Mouse (Mus musculus) heart, postnatal 14 days (tissue): Measurements from ENCODE around the gene Tmem230. TPM values are rescaled to one million over a fixed set of nuclear protein-coding genes. Genes with fewer than 3 reads are reported as not detected.

Experiments
- total RNA-seq, 2 experiments: library from RNA; stranded (reverse); gene quantifications; 2 replicates each; pipeline ENCODE4 v1.2.3; 2021

The Tmem230 gene
- total RNA-seq, 2 experiments from 2014 or later, result 20.2 to 23.7 TPM

Other genes starting within 250 kb of the Tmem230 start
- 10 to 100 TPM; 13.7 to 17.8 TPM for gene Rassf2, start 217.5 kb downstream of the Tmem230 start, total RNA-seq
- gene Slc23a2, start 102.7 kb downstream of the Tmem230 start, total RNA-seq, result 10 to 100 TPM; 15.4 to 16.0 TPM
- 10 to 100 TPM; 40.2 to 57.8 TPM for gene Pcna, start 5.5 kb upstream of the Tmem230 start, total RNA-seq
- gene Cds2, start 15.3 kb upstream of the Tmem230 start, total RNA-seq, result 10 to 100 TPM; 80.1 to 91.4 TPM
- gene Prokr2, start 137.6 kb upstream of the Tmem230 start, total RNA-seq, result under 1 TPM; 0.05 to 0.38 TPM